Mouse (Mus musculus): ENCODE measurements around the gene Mlh3.

GRCm38 (mm10) chr12:85257008-85257639 lies 13.3 kb downstream of the Mlh3 start:
- no peak for TF ChIP-seq CTCF (IDR thresholded peaks at IDR 0.05; ENCODE audit: borderline replicate concordance, control insufficient read depth, extremely low read depth, insufficient read depth, low read length, poor library complexity)
- no peak for TF ChIP-seq POLR2A (IDR thresholded peaks at IDR 0.05; ENCODE audit: control insufficient read depth, extremely low read depth, insufficient read depth, low read length, poor library complexity)

Measured in thymus, adult 2 months (tissue).